Mouse (Mus musculus) spleen, adult 12 weeks (tissue): ENCODE results near the gene Afg1l.

Experiments
- DNase-seq: peaks from one replicate; pipeline ENCODE4 v3.0.0; 2022; ENCODE audit warnings: low spot score

Gene Afg1l

DNA sequence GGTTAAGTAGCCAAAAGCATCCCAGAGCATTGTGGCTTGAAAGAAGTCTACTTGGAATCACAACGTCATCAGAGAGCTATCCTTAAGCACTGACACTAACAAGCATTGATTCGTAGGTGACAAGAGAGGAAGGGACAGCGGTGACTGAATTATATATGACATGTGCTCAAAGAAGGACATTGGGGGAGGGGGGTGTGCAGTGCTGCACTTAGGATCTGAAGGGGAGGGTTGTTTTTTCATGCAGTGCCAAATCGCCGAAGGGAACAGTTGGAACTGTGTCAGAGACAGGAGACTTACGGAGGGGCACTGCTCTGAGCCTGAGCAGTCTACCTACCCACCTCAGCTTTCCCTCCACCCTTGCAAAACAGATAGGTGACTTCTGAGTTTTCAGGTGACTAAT lies 94.7 kb downstream of the Afg1l start:
- DNase-seq, result no peak

DNA sequence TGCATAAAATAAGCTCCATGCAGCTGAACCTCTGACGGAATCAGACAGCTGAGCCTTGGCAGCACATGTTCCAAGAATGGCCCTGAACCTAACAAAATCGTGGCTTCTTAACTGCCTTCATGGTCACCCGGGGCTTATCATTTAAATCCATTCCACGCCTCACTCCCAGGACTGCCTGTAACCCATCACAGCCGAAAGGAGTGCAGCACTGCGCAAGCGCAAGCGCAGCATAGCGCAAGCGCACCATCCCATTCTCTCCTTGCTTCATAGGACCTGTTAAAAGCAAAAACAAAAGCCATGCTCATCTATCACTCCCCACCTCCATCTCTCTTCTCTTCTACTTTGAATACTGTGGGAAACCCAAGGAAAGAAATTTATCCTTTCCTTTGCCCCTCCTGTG lies 114.1 kb downstream of the Afg1l start:
- no peak for DNase-seq

DNA sequence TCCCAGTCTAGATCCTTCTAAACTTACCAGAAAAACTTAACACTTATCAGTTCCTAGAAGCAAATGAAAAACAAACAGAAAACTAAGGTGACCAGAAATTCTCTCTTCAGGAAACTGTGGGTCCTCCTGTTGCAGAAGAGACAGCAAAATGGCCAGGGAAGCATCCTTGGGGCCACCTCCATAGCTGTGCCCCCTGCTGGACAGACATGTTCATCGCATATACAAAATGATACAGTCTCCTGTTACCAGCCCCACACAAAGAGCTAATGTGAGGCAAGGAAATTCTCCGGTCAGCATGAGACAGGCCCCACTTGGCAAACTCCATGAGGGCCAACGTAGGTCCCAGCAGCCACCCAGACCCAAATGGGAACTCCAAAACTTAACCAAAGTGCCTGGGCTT lies 122.4 kb downstream of the Afg1l start:
- no peak for DNase-seq

DNA sequence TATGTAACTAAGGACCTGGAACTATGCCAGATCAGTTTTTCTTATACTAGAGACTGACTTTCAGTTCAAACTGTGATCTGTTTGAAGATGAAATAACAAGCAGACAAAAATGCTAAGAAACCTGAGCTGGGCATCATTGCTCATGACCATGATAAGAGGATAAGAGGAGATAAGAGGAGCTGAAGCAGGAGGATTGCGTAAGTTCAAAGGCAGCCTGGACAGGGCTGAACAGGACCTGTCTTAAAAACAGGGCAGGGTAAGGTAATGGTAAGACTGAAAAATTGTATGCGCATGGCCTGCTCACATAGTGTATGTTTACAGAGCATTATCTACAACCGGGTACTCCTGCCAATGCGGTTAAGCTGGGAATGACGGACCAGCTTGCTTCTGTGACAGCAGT lies 130.4 kb downstream of the Afg1l start:
- DNase-seq, result no peak

DNA sequence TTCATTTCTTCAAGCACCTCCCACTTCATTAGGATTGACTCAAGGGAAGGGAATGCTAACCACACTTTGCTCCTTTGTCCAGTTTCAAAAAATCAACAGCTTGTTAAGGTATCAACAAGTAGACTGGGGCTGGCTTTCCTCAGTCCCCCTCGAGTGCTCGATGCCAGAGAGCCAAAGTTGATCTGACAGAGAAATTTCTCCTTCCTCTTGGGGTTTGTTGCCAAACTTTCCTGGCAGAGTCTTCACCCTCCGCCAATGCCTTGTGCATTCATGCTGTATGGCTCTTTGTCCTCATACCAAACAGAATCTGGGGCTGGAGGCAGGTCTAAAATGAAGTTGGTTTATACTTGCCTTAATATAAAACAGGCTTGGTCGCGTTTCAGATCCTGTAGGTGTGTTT lies 131.2 kb downstream of the Afg1l start:
- DNase-seq, result no peak

DNA sequence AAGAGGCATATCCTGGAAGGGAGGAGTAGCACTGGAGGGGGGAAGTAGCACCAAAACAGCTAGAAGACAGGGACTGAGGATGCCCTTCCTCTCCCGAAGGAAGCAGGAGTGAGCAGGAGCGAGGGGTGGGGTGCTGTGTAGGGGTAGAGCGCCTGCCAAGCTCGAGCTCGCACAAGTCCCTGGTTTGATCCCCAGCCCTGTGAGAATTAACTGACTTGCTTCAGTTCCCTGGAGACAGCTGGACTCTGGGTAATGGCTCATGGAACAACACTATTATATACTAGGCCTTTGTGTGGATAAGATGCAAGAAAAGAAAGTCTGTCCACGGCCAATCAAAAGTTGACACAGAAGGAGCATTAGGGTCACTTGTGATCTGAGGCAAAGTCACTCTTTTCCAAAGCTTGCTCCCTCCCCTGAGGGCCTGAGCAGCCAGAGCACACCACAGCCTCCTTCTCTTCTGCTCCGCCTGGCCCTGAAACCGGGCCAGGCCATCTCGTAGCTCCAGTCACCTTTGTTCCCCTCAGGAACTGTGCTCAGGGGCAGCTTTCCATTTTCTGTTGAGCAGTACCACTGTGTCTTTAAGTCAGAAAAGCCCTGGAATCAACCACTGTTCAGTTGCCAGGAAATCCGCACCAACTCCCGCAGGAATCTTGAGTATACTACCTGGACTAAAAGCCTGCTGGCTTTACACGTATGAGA lies 132.0 kb downstream of the Afg1l start:
- no peak for DNase-seq

DNA sequence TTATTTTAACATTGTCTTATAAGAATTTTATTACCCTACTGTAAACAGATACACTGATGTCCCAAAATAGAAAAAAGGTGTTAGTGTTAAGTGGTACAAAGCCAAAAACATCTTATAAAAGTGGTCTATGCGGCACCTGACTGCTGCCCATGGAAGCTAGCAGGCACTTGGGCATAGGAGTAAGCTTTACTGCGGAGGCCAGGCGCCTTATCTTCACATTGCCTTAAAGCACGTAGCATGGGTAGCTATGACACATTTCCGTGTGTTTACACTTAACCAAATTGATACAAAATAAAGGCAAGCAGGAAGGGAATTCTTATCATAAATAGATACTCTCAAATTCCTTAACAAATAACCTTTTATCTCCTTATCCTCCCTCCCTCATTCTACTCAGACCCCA lies 135.7 kb downstream of the Afg1l start:
- DNase-seq, result no peak

DNA sequence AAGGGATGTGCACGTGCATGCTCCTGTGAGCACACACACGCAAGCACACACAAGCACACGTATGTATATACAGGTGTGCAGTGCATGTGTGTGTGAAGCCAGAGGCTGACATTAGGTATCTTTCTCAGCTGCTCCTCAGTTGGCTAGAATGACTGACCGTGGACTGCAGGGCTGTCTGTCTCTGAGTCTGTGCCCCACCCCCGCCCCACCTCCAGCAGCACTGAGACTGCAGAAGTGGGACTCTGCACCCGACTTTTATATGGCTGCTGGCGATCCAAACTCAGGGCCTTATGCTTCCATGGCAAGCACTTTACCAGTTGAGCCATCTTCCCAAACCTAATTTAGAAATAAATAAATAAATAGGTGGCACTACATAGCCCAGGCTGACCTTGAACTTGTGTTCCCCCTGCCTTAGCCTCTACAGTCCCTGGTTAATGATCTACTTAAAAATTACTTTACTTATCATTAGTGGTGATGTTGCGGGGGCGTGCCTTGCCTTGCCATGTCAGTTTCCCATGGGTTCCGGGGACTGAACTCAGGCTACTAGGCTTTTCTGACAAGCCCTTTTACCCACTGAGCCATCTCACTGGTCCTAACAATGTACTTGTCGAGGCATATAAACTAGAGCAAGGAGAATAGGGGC lies 136.4 kb downstream of the Afg1l start:
- no peak for DNase-seq

DNA sequence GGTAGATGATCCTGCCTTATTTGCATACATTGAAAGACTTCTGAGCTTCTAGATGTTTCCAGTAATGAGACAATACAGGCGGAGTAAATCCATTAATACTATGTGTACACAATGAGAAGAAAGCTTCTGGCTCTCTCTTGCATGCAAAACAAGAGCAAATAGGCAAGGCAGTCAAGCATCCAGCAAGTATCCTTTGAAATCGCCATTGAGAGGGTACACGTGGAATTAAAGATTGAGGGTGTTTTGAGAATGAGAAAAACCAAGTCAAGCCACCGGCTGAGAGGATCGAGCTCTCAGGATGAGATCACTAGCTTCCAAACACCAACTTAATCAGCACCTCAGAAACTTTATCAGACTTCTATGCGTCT lies 138.0 kb downstream of the Afg1l start:
- no peak for DNase-seq

DNA sequence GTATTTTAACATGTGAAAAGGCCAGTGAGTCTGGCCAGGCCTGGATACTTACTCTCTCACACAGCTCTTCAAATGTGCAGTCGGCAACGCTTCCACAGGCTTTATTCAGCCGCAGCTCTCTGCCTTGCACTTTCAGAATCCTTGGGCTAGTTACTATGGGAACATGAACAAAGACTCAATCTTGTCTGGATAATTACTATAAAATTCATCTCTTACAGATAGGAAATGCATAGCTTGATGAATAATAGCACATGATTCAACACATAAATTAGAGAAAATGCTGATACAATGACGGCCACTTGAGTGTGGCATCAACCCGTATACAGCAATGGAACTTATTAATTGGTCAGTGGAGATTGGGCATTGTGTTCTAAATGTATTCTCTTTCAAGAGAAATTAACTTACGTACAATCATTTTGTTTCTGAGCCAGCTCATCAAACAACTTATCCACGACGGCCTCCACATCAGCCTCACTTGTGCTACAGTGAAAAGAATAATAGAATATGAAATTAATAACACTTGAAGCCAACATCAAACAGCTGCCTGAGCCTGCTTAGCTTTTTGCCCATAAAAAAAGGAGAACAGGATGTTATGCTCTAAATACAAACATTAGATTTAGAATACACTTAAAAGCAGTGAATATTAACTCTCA lies 138.5 kb downstream of the Afg1l start:
- DNase-seq, result no peak

DNA sequence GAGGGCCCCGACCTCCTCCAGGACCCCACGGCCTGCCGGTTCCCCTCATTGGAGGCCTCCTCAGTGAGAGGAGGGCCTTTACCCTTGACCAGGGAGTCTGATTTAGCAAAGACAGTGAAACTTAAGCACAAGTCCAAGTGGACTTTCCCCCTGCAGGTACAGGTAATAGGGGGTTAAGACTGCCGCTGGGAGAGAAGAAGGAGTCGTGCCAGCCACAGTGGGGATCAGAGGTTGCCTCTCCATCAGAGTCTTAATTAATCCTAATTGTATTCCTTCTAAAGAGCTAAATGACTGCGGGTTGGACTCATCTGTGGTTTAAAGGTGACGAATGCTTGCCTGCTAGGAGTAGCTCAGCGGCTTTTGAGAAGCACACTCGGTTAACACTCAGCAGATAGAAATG lies 139.9 kb downstream of the Afg1l start:
- no peak for DNase-seq

DNA sequence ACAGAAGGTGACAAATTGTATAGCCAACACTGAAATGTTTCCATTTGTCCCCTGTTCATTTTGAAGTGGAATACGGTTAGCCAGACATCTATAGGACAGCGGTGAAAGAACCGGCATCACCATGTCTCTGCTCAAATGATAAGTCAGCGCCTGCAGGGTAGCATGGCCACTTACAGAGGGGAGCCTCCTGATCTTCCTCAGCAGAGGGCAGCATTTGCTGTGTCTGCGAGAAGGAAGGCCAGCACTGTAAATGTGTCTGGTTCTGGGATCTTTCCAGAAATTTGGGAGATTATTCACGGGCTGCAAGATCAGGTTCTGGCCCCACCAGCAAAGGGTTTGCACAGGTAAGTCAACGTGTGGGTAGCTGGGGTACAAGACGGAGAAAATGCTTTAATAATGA lies 150.8 kb downstream of the Afg1l start:
- DNase-seq, result no peak

DNA sequence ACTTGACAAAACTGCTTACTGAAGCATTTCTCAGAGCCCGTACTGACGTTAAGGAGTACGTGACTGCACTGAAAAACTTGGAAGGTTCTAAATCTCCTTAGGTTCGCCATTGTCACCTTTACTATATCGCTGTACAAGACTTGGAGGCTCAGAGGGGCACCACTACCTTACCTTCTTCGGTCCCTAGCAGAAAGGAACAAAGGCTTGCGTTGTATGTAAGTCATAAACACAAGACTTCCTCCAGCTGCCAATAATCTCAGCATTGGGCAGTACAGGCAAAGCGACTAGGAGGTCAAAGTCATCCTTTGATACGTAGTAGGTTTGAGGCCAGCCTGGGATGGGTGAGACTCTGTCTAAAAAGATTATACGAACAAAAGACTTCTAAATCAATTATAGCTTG lies 153.1 kb downstream of the Afg1l start:
- DNase-seq, result no peak

DNA sequence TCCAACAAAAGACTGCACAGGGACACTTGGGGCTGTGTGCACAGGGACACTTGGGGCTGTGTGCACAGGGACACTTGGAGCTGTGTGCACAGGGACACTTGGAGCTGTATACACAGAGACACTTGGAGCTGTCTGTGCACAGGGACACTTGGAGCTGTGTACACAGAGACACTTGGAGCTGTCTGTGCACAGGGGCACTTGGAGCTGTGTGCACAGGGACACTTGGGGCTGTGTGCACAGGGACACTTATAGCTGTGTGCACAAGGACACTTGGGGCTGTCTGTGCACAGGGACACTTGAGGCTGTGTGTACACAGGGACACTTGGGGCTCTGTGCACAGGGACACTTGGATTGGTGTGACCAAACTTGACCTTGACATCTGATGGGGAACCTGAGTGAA lies 154.4 kb downstream of the Afg1l start:
- DNase-seq, result no peak

DNA sequence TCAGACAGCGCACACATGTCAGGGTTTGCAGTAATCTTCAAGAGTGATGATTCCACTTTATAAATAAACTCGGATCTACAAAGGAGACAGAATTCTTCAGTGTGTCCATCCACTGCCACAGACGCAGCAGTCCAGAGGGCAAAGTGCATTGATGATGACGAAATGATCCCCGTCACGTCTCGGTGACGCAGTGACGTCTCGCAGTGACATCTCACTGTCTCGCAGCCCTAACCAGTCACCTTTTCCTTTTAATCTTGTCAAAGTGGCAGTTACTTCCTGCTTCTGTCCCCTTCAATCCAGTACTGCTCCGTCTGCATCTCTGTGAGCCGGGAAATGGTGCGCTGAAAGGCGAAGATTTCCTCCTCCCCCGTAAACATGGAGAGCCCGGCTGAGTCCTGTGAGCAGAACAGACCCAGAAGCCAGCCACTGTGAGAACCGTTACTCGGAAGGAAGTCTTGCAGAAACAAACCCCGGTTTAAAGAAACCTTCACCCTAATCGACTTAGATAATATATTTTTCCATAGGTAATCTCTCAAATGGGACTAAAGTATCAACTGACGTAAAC lies 165.1 kb downstream of the Afg1l start:
- DNase-seq, result no peak

DNA sequence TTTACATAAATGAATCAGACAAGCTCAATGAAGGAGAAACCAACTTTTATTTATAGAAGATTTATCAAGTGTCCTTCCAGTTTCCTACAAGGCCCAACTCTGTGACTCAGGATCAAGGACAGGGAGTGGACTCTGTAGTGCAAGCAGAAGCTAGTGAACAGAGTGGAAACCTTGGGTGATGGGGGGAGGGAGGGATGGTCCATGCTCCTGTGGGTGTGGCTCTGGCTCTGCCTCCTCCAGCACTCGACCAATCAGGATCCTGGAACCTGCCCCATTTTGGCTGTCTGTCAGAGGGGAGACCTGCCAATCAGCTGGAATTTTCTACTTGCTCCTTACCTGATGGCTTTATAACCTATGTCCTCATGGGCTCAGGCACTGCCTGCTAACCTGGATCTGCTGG lies 165.8 kb downstream of the Afg1l start:
- no peak for DNase-seq

DNA sequence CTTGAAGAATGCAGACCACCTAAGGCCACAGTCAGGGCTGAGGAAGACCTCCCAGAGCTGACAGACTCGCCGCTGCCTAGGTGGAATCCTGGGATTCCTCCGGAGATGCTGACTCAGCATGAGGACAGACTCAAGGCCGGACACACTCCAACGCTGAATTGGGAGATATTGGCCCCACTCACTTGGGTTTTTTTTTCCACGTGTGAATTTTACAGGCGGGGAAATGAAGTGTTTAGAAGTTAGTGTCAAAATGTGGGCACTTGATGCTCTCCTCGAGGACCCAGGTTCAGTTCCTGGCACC lies 169.7 kb downstream of the Afg1l start:
- DNase-seq, result no peak

DNA sequence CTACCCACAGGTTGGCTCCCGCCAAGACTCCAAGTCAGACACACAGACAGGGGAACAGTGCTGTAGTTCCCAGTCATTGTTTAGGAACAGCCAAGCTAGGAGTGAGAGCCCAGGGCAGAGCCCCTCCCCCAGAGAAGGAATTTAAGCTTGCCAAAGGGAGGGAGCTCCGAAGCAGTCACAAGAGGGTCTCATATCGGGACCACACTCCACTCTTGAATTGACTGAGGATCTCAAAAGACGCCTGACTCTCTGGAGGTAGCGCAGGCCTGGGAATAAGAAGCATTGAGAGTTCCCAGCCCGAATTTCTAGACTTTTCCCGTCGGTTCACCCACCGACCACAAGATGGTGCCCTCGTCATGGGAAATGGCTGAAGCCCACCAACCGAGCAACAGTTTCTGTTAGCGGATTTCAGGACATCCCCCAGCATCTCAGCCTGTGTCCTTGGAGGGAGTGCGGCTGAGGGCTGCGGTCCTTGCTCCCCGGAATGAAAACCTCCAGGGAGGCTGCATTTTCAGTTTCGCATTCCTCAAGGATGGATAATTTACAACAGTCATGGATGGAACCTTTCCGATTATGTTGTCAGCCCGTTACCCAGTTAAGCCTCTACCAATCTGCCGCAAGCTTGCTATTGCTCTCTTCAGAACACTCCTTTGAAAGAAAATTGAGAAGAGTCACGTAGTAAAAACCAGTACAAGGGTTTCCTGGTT lies 170.2 kb downstream of the Afg1l start:
- DNase-seq, result no peak

DNA sequence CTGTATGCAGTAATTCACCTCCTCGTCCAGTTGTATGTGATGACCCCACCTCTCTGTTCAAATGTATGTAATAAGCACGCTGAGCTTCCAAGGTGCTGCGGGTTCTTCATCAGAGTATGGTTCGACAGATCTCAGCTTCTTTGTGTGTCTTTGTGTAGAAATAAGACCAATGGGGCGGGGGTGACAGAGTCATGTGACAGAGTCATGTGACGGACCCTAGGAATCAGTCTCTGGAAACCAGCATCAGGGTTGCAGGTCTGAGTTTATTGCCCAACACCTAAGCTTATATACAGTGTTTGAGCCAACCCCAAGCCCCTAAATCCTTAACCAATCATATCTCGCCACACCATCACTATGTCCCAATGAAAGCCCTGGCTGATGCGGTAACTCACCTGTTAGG lies 171.9 kb downstream of the Afg1l start:
- DNase-seq, result no peak

DNA sequence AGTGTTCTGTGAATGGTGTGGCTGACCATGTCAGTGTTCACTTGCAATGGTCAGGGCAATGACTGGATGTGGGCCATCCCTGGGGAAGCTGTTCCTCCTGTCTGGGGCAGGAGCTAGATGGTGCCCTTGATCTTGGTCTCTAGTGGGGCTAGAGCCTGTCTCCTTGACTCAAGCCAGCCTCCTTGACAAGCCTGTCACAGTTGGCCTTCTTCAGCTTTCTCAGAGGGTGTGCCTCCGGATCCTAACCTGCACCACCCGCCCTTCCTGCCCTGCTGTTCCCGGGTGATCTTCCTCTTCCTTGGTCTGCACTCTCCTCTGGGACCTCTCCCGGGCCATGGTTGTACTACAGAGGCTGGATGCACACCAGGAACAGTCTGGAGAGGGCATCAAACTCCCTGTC lies 177.6 kb downstream of the Afg1l start:
- no peak for DNase-seq

DNA sequence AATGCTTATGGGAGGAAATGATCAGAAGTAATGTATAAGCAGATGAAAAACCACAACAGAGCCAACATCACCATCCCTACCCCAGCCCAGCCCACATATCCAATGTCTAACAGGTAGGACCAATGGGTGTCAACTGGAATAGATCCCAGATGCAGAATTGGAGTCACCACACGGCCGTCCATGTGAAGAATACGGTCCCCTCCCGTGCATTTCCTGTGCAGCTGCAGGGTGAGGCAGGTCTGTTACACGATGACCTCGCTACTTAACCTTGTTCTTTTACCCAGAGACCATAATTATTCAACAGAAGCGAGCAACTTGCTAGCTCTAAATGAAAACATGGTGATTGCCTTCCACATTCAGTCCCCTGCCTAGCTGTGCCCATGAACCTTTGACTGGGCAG lies 178.4 kb downstream of the Afg1l start:
- DNase-seq, result no peak

DNA sequence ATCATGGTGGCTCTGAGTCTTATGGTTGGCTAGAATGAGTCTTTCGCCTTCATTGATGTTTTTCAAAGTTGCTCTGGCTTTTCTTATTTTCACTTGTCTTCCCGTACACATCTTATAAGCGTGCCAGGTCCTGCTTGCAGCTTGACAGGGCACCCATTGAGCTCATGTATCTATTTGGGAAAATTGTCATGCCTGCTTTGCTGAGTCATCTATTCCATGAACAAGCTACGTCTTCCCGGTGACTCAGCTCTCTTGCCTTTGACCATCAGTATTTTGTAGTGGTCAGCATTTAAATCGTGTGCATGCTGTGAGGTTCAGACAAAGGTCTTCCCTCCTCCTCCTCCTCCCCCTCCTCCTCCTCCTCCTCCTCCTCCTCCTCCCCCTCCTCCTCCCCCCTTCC lies 178.9 kb downstream of the Afg1l start:
- no peak for DNase-seq

DNA sequence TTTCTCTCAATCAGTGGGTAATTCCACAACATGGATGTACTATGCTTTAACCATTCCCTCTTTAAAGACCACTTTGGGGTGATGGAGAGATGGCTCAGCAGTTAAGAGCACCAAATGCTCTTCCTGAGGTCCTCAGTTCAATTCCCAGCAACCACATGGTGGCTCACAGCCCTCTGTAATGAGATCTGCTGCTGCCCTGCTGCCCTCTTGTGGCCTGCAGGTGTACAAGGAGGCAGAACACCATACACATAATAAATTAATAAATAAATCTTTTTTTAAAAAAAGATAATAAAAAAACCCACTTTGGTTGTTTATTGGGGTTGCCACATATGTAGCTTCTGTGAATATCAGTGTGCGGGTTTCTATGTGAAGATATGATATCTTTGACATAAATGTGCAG lies 180.4 kb downstream of the Afg1l start:
- no peak for DNase-seq
